In the genomic region with DNA sequence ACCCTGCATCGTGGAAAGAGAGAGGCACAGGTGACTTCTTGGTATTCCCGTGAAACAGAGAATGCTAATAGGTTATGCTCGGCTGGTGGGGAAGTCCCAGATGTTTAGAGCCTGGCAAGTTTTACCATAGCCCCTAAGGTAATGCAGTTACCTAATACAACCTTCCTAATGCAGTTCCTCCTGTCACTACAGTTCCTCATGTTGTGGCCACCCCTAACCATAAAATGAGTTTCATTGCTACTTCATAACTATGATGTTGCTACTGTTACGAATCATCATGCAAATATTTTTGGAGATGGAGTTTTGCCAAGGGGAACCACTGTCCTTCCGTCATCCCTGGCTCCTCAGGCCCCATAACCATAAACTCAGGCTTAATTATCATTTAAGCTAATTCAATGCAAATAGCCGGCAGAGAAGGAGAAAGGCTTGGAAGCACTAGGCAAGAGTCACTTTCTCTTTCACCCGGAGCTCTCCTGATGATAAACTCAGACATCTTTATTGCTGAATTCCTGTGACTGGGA, we compare ENCODE assay signal across 2 mouse cellular contexts.
A peak's percentile ranks its signal among the peaks of the same experiment; 100 is the strongest.
TF ChIP-seq lines count a peak whose summit lies in the region.

No protein-coding gene starts in this region.

TF ChIP-seq in CH12.LX, 34 proteins besides CTCF, POLR2A, EP300 and RAD21 (continued from another document):
- TF ChIP-seq E2F4 (IDR thresholded peaks at IDR 0.05; ENCODE audit: insufficient replicate concordance, low read depth, low read length) (no peak), PAX5 (IDR thresholded peaks at IDR 0.05; ENCODE audit: low read length) (no peak), IRF4 (IDR thresholded peaks at IDR 0.05; ENCODE audit: low read depth, low read length) (0 out of 2 replicates have a peak, but pooled peaks have one; percentile 12), MAZ (IDR thresholded peaks at IDR 0.05; ENCODE audit: low read depth, low read length) (no peak), TCF12 (IDR thresholded peaks at IDR 0.05; ENCODE audit: low read depth, low read length) (no peak), JUN (IDR thresholded peaks at IDR 0.05; ENCODE audit: insufficient read depth, low read depth, low read length) (no peak), MYC (IDR thresholded peaks at IDR 0.05; ENCODE audit: low read depth, low read length) (no peak), ELF1 (IDR thresholded peaks at IDR 0.05; ENCODE audit: low read depth, low read length) (no peak), CHD2 (IDR thresholded peaks at IDR 0.05; ENCODE audit: low read length) (no peak), CHD1 (IDR thresholded peaks at IDR 0.05; ENCODE audit: low read depth, low read length) (no peak), ZMIZ1 (IDR thresholded peaks at IDR 0.05; ENCODE audit: low read depth, low read length) (no peak)

TF ChIP-seq in myocyte, 11 proteins besides CTCF, POLR2A, EP300 and RAD21 (continued from another document):
- TF ChIP-seq CEBPB (IDR thresholded peaks at IDR 0.05; ENCODE audit: insufficient read depth, poor library complexity, severe bottlenecking) (no peak), TCF12 (IDR thresholded peaks at IDR 0.05; ENCODE audit: insufficient read depth, poor library complexity, severe bottlenecking) (no peak), MYOD1 (IDR thresholded peaks at IDR 0.05; ENCODE audit: control insufficient read depth in 1 of 3, insufficient read length in 2 of 3, low read depth in 2 of 3) (no peak), SRF (IDR thresholded peaks at IDR 0.05; ENCODE audit: control insufficient read depth, insufficient read length, low read depth) (no peak)
